In the genomic region with DNA sequence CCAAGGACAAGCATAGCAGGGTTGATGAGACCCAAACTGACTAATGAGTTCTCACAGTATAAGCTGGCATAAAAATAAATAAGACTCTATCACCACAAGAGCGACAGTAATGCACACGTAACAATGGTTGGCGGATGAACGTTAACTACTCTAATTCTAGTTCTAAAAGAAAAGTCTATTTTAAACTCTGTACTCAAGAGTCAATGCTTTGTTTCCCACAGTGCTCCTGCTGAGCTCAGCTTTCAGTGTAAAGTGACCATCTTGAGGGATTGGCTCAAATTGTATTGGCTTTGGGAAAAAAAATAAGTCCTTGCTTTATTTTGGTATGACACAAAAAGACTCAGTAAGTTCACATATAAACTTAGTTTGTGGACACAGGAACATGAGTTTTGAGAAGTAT, we compare ENCODE assay signal across 31 mouse cellular contexts. TPM values are rescaled to one million over a fixed set of nuclear protein-coding genes. Genes with fewer than 3 reads are reported as not detected.
"Had no signal": no experiment of that assay in that cellular context is flagged by ENCODE, and none has a peak within 500 bp of the region (broad histone marks: within the 10 kb centered on the region; RNA-seq: fewer than 3 reads in every experiment).

No protein-coding gene starts in this region.

- DNase-seq: heart, postnatal 10 days; heart, postnatal 14 days; heart, postnatal 36 days; heart, postnatal 4 days; kidney, adult 11 months; kidney, adult 18-20 months; kidney, adult 2 months; kidney, adult 8-10 months; kidney, adult 9 months; kidney, postnatal 10 days; kidney, postnatal 14 days; kidney, postnatal 25 days; kidney, postnatal 36 days; kidney, postnatal 4 days; layer of hippocampus, adult 9-11 months; layer of hippocampus, postnatal 36 days had no signal

- ATAC-seq: hindbrain, embryonic 16.5 days; hindbrain, postnatal 0 days; inflammation-experienced regulatory T-cells, adult 6 months; intestine, embryonic 15.5 days; intestine, embryonic 16.5 days; intestine, postnatal 0 days had no signal

RNA-seq across cellular contexts. Expression of a gene that starts 29.5 kb away (rescaled TPM):
- total RNA-seq: heart, postnatal 10 days; heart, postnatal 14 days; heart, postnatal 25 days; heart, postnatal 36 days; heart, postnatal 4 days; hematopoietic stem cell, adult 5-6 weeks; hindbrain, postnatal 0 days; layer of hippocampus, adult 18-20 months; layer of hippocampus, adult 2 months; layer of hippocampus, adult 8-10 months; layer of hippocampus, postnatal 10 days; layer of hippocampus, postnatal 14 days; layer of hippocampus, postnatal 25 days; layer of hippocampus, postnatal 36 days; left cerebral cortex, adult 18-20 months had no signal
